Comparison of ENCODE assay signal across 21 mouse cellular contexts in the genomic region with DNA sequence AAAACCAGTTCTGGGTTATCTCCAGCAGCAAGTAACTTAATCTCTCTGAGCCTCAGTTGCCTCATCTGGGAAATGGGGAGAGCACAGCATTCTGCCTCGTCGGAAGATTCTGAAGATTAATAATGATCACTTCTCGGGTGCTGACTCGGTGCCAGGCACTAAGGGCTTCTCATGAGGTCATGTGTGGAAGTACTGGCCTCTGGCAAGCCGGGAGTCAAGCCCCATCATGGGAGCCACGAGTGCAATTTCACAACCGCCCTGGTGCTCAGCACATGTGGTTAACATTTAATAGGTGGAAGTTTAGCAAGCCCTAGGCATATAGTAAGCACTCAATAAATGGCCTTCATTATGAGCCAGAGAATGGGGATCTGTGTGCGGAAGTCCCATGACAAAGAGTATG. TPM values are rescaled to one million over a fixed set of nuclear protein-coding genes. Genes with fewer than 3 reads are reported as not detected.
DNase-seq lines count a peak whose midpoint lies in the region; ATAC-seq and TF ChIP-seq lines count a peak whose summit lies in the region.
"Had no signal": no experiment of that assay in that cellular context is flagged by ENCODE, and none has a peak within 500 bp of the region (broad histone marks: within the 10 kb centered on the region; RNA-seq: fewer than 3 reads in every experiment).

No protein-coding gene starts in this region.

- H3K4me3 ChIP-seq in heart, embryonic 16.5 days (ENCODE audit: low read length) = no peak overlapping the region
- H3K4me3 ChIP-seq in stomach, embryonic 16.5 days (replicated peaks; ENCODE audit: low read length) = no peak overlapping the region
- no peak overlapping the region for H3K4me3 ChIP-seq in stomach, postnatal 0 days (ENCODE audit: low read depth, low read length)
- H3K4me3 ChIP-seq: embryonic facial prominence, embryonic 13.5 days; hindbrain, embryonic 15.5 days; intestine, embryonic 15.5 days; midbrain, embryonic 10.5 days; stomach, embryonic 15.5 days had no signal

- H3K9me3 ChIP-seq in heart, embryonic 16.5 days (replicated peaks; ENCODE audit: control insufficient read depth, low read length) = no peaks in the 10 kb centered on the region
- H3K9me3 ChIP-seq in stomach, embryonic 16.5 days (replicated peaks; ENCODE audit: control insufficient read depth, low read length) = no peaks in the 10 kb centered on the region
- no peaks in the 10 kb centered on the region for H3K9me3 ChIP-seq in stomach, postnatal 0 days (ENCODE audit: control insufficient read depth, low read length)
- H3K9me3 ChIP-seq: embryonic facial prominence, embryonic 13.5 days; hindbrain, embryonic 15.5 days; intestine, embryonic 15.5 days; midbrain, embryonic 10.5 days; stomach, embryonic 15.5 days had no signal

- no peak for TF ChIP-seq CTCF in stomach, postnatal 0 days (IDR thresholded peaks at IDR 0.05; ENCODE audit: low read depth)

- no peaks in the 10 kb centered on the region for H3K27me3 ChIP-seq in heart, embryonic 16.5 days (ENCODE audit: control insufficient read depth, insufficient read depth, low read length)
- H3K27me3 ChIP-seq in stomach, embryonic 16.5 days (ENCODE audit: control insufficient read depth, insufficient read depth, low read length) = no peaks in the 10 kb centered on the region
- H3K27me3 ChIP-seq in stomach, postnatal 0 days (ENCODE audit: control insufficient read depth, insufficient read depth, low read length) = no peaks in the 10 kb centered on the region
- H3K27me3 ChIP-seq: embryonic facial prominence, embryonic 13.5 days; hindbrain, embryonic 15.5 days; intestine, embryonic 15.5 days; stomach, embryonic 15.5 days had no signal

- no peaks in the 10 kb centered on the region for H3K36me3 ChIP-seq in heart, embryonic 16.5 days (ENCODE audit: control insufficient read depth, insufficient read depth)
- H3K36me3 ChIP-seq in stomach, embryonic 16.5 days (ENCODE audit: control insufficient read depth, insufficient read depth, low read length) = no peaks in the 10 kb centered on the region
- no peaks in the 10 kb centered on the region for H3K36me3 ChIP-seq in stomach, postnatal 0 days (ENCODE audit: control insufficient read depth, insufficient read depth, low read length)
- H3K36me3 ChIP-seq: embryonic facial prominence, embryonic 13.5 days; hindbrain, embryonic 15.5 days; intestine, embryonic 15.5 days; midbrain, embryonic 10.5 days; stomach, embryonic 15.5 days had no signal

- WGBS in heart, embryonic 16.5 days = 88% methylated on average over 8 of the region's 8 CpGs
- whole genome bisulfite sequencing in stomach, embryonic 16.5 days = 88% methylated on average over 8 of the region's 8 CpGs
- 82% methylated on average over 8 of the region's 8 CpGs for WGBS in stomach, postnatal 0 days

- no peak overlapping the region for H3K4me2 ChIP-seq in heart, embryonic 16.5 days (ENCODE audit: low read depth, low read length)
- H3K4me2 ChIP-seq in stomach, embryonic 16.5 days (ENCODE audit: low read depth, low read length) = no peak overlapping the region
- H3K4me2 ChIP-seq in stomach, postnatal 0 days (replicated peaks; ENCODE audit: low read depth) = no peak overlapping the region
- H3K4me2 ChIP-seq: embryonic facial prominence, embryonic 13.5 days; hindbrain, embryonic 15.5 days; intestine, embryonic 15.5 days; liver, embryonic 11.5 days; stomach, embryonic 15.5 days had no signal

- no peak for ATAC-seq in heart, embryonic 16.5 days (replicated peaks; ENCODE audit: extremely low read depth, insufficient read depth, low FRiP score)
- ATAC-seq in stomach, embryonic 16.5 days (ENCODE audit: insufficient read depth, low FRiP score) = no peak
- no peak for ATAC-seq in stomach, postnatal 0 days (ENCODE audit: low FRiP score, low TSS enrichment)
- ATAC-seq: forebrain, postnatal 0 days; intestine, embryonic 15.5 days had no signal

- no peak for TF ChIP-seq EP300 in stomach, postnatal 0 days (optimal IDR thresholded peaks at IDR 0.05)

- DNase-seq in heart, adult 8-10 months (ENCODE audit: low spot score) = no peak
- DNase-seq in stomach, postnatal 0 days (ENCODE audit: low spot score) = no peak
- DNase-seq in lung, postnatal 10 days = peak; percentile 52
- DNase-seq in thymus, postnatal 0 days (ENCODE audit: low spot score) = no peak
- DNase-seq in urinary bladder, adult 2 months (ENCODE audit: low spot score) = no peak
- DNase-seq: adrenal gland, postnatal 14 days; cerebellum, adult 11 months; cerebellum, postnatal 10 days; forebrain, postnatal 0 days; heart, postnatal 36 days; layer of hippocampus, postnatal 36 days; right cerebral cortex, postnatal 25 days had no signal

- no peak overlapping the region for H3K27ac ChIP-seq in heart, embryonic 16.5 days (ENCODE audit: low read length)
- no peak overlapping the region for H3K27ac ChIP-seq in stomach, embryonic 16.5 days (ENCODE audit: low read length)
- H3K27ac ChIP-seq in stomach, postnatal 0 days (replicated peaks) = no peak overlapping the region
- H3K27ac ChIP-seq: embryonic facial prominence, embryonic 13.5 days; hindbrain, embryonic 15.5 days; intestine, embryonic 15.5 days; kidney, postnatal 0 days; stomach, embryonic 15.5 days had no signal

- 0 out of 2 replicates have a peak overlapping the region, but pooled peaks have one; percentile 6 for H3K9ac ChIP-seq in heart, embryonic 16.5 days (ENCODE audit: low read length)
- H3K9ac ChIP-seq in stomach, embryonic 16.5 days (ENCODE audit: low read length) = 0 out of 2 replicates have a peak overlapping the region, but pooled peaks have one; percentile 20
- H3K9ac ChIP-seq in stomach, postnatal 0 days (ENCODE audit: low read length) = no peak overlapping the region
- H3K9ac ChIP-seq: embryonic facial prominence, embryonic 13.5 days; forebrain, postnatal 0 days; hindbrain, embryonic 15.5 days; intestine, embryonic 15.5 days; stomach, embryonic 15.5 days had no signal

- peaks cover 41% of the 10 kb centered on the region for H3K4me1 ChIP-seq in heart, embryonic 16.5 days (ENCODE audit: control insufficient read depth, insufficient read depth, low read length)
- H3K4me1 ChIP-seq in stomach, embryonic 16.5 days (ENCODE audit: control insufficient read depth, insufficient read depth, low read length) = peaks cover 19% of the 10 kb centered on the region
- H3K4me1 ChIP-seq in stomach, postnatal 0 days (replicated peaks; ENCODE audit: control insufficient read depth, insufficient read depth) = peaks cover 12% of the 10 kb centered on the region

RNA-seq across cellular contexts. Expression of a gene that starts 22.4 kb away (rescaled TPM):
- 85.5 and 90.1 TPM in 2 replicates for polyA plus RNA-seq in heart, embryonic 16.5 days (2015; fragmentation: Nextera tagmentation; extraction: Ambion mirVana)
- 100 to 1,000 TPM in 1 of 4 experiments, 10 to 100 TPM in 3; 65.0 to 103 (median 80.0) TPM for total RNA-seq in heart, adult 8-10 months (2022)
- 137 and 140 TPM in 2 replicates for polyA plus RNA-seq in stomach, embryonic 16.5 days (2015; fragmentation: Nextera tagmentation; extraction: Ambion mirVana)
- polyA plus RNA-seq in stomach, postnatal 0 days (2015; fragmentation: Nextera tagmentation; extraction: Ambion mirVana) = 90.8 and 98.5 TPM in 2 replicates
- polyA plus RNA-seq in thymus, postnatal 0 days (2015; fragmentation: Nextera tagmentation; extraction: Ambion mirVana) = 63.4 and 69.7 TPM in 2 replicates
- 141 and 167 TPM in 2 replicates for polyA plus RNA-seq in urinary bladder, adult 2 months (2012; rRNA removed)
